Mouse (Mus musculus) thymus, adult 2 months (tissue): ENCODE measurements at regions not wholly inside any gene's neighbourhood (a gene's known extent, or its start where the extent isn't known, plus 50 kb on each side); places are given as distances from the start of the nearest gene placed in this dataset.

ENCODE experiments used
- CTCF ChIP-seq: fragments of 200-500 bp; IDR thresholded peaks from 2 replicates; pipeline ENCODE4 v1.5.1; 2012; ENCODE audit warnings: mild to moderate bottlenecking, control low read depth, low read length, moderate library complexity, borderline replicate concordance; ENCODE audit not compliant: control insufficient read depth, poor library complexity, insufficient read depth; ENCODE audit errors: extremely low read depth
- POLR2A ChIP-seq: fragments of 200-500 bp; IDR thresholded peaks from 2 replicates; pipeline ENCODE4 v1.6.1; 2012; ENCODE audit warnings: mild to moderate bottlenecking, low read length, control low read depth, moderate library complexity; ENCODE audit not compliant: control insufficient read depth, poor library complexity, insufficient read depth; ENCODE audit errors: extremely low read depth

- TF ChIP-seq CTCF (no peak), POLR2A (no peak)
Measured at GRCm38 (mm10) chr10:68893100-68893841, 169.8 kb downstream of the Tmem26 start.
